Mouse (Mus musculus) lung, postnatal 36 days (tissue): ENCODE data around the gene Asap2.

ENCODE experiments used
- DNase-seq: peaks from one replicate; pipeline ENCODE4 v3.0.0; 2022; ENCODE audit warnings: mixed read lengths

Asap2 gene

DNA sequence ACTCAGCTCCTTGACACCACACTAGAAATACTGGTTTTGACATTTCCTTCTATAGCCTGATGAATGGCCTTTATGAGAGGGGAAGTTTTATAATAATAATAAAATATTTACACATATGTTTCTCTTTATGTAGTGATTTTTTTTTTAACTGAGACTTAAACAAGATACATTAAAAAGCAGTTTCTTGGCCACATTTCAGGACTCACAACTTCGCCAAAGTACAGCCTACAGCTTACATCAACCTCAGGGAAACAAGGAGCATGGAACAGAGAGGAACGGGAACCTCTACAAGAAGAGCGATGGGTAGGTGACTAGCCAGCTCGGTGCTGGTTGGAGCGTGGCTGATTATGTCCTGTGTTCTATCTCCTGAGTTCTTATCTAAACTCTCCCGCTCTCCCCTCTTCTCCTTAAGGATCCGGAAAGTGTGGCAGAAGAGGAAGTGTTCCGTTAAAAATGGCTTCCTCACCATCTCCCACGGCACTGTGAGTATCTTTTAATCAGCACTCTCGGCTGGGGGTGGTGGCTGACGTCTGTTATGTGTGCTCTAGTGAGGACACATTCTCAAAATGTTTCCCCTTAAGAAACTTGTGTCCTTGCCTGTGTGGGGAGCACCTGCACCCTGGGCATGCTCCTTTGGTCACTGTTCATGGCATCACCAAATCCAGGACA, 227.7 kb downstream of the Asap2 start:
- no peak for DNase-seq

DNA sequence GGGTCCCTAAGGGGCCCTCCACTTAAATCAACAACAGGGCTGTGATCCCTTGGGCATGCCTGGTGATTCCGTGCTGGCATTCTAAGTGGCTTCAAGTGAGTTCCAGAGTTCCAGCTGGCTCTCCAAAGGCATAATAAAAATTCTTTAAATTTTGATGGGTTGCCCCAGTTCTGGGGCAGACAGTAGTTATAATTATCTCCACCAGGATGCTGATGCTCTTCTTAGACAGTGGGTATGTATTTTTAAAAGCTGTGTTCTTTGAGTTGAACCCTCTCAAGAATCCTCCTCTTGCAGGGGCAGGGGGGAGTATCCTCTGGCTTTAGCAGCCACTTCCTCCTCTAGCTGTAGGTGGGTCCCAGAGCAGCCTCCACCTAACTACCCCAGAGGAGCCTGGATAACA, 230.3 kb downstream of the Asap2 start:
- DNase-seq: no peak

DNA sequence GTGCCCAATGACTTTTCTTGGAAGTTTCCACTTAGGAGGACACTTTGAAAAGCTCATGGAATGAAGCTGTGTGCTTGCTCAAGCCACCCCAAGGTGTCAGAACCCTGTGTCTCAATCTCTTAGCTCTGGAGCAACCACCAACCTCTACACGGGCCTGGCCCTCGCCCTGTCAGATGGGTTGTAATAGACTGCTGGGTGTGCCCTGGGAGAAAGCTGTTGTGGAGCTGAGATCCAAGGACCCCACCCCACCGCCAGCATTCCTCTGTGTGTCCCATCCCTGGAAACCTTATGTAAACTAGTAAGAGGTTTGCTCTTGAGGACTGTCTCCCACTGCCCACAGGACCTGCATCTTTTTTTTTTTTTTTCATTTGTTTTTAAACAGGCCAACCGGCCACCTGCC, 233.7 kb downstream of the Asap2 start:
- peak; percentile 22 for DNase-seq

DNA sequence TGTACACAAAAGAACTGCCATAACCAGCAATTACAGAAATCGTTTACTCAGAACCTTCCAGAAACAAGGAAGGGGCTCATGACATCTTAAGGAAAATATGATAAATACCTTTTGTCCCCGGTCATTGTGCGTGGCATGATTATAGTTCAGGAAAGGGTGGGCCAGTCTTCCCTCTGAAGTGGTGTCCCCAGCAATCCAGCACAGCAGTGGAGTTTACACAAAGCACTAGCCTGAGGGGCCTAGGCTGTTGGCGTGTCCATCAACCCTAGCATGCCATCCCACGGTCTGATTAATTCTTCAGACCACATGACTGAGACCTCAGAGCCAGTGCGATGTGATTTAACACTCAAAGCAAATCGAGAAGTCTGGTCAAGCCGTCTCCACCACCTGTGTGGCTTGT, 235.1 kb downstream of the Asap2 start:
- peak; percentile 64 for DNase-seq

DNA sequence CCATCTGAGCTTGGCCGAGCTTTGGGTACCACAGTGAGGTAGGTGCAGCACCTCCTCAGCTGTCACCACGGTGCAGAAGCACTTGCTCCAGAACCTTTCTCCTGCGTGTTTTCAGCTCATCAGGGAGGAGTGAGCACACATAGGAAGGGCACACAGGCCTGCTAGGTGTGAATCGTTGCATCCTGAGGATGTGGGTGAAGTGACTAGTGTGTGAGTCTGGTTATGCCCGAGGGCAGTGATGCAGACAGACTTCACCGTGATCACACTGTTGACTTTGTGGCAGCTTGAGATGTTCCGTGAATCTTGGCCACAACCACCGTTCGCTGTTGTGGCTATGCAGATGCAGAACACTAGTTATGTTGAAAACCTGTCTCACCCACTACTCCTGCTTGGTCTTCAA, 236.1 kb downstream of the Asap2 start:
- no peak for DNase-seq

DNA sequence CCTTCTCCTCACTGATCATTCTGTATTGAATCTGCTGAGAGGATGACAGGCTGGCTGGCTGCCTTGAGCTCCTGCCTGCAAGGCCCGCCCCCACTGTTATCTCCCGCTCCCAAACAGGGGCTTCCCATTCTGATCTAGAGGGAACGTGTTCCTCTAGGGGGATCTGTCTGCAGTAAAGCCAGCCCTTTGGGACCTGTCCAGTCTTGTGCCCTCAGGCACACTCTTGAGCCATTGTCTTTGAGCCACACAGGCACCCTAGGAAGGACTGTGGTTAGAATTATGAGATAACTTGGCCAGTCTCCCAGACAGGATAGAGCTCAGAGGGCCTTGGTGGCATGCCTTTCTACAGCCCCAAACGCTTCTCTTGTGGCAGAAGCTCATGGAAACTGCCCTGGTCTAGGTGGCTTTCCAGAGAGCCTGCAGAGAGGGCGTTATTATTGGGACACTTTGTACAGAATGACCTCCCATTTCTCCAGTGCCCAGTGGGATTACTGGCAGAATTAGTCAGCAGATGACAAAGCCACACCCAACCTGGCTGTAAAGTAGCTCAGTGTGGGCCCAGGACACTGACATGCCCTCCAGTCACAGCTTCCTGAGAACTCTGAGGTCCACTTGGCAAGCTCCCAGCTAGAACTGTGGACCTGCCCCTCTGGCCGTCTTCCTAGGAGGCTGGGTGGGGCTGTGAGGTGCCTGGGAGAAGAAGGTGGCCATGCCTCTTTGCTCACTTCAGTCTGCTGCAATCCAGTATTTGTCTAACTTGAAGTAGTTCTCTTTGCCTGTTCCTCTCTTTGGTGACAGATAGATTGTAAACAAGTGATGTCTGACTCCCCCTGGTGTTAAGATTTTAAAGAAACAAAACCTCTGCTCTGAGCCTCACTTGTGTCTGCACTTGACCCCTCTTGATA, 237.1 kb downstream of the Asap2 start:
- peak; percentile 94 for DNase-seq

DNA sequence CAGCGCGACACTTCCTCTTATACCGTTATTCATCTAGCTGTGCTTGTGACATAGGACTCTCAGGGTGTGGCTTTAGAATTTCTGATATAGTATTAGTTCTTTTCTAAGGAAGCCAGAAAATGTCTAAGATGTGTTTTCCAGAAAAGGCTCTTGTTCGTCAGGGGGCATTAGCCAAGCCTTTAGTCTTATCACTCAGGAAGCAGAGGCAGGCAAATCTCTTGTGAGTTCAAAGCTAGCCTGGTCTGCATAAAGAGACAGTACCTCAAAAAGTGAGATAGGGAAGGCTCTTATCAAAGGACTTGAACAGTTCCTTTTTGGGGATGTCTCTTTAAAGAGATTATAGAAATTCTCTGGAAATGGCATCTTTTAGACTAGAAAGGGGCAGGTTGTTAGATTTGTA, 238.4 kb downstream of the Asap2 start:
- DNase-seq: no peak

DNA sequence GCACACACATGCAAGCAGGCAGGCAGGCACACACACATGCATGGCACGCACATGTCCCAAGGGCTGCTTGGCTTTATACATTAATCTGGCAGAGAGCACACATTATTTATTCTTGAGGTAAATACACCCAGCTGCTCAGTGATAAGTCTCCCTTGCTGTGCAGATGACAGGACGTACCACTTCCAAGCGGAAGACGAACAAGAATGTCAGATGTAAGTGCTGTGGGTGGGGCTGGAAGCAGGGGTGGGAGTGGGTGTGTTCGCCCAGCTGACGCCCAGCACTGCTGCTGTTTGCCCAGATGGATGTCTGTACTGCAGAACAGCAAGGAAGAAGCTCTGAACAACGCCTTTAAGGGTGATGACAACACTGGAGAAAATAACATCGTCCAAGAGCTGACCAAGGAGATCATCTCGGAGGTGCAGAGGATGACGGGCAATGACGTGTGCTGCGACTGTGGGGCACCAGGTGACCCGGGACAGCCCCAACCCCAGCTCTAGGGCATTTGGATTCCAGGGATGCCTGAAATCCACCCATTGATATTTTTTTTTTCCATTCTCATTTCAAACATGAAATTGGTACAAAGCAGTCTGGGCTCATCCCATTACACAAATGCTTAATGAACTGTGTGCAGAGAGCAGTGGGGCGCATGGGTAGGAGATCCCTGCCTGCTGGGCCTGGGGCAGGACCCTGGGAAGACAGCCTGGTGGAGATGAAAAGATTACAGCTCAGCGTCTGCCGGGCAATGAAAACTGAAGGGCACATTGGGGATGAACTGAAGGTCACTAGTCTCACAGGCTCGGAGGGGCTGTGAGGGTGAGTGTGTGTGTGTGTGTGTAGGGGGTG, 239.0 kb downstream of the Asap2 start:
- DNase-seq: peak; percentile 67

DNA sequence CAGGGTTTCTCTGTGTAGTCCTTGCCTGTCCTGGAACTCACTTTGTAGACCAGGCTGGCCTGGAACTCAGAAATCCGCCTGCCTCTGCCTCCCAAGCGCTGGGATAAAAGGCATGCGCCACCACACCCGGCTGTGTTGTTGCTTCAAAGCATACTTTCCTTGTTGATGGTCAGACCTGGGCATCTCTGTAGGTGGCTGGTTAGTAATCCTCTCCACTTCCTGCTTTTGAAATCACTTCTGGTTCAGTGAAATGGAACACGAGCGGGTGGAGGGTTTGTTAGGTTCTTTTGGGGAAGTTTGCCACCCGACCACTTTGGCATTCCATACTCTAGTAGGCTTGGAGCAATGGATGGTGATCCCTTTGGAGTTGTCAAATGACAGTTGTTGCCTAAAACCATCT, 243.5 kb downstream of the Asap2 start:
- no peak for DNase-seq

DNA sequence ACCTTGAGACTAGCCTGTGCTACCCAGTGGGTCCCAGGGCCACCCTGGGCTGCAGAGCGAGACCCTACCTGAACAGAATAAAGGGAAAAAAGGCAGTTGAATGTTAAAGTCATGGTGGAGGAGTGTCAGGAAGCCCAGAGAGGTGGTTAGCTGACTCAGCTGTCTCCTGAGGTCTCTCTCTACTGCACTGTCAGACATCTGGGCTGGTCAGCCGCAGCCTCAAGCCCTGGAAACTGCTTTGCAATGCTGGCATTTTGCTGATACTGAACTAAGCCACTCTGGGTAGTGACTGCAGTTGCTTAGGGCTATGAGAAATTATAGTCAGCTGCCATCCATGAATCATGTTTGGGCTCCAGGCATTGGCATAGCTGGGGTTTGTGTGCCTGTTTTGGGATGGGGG, 244.3 kb downstream of the Asap2 start:
- DNase-seq: no peak

DNA sequence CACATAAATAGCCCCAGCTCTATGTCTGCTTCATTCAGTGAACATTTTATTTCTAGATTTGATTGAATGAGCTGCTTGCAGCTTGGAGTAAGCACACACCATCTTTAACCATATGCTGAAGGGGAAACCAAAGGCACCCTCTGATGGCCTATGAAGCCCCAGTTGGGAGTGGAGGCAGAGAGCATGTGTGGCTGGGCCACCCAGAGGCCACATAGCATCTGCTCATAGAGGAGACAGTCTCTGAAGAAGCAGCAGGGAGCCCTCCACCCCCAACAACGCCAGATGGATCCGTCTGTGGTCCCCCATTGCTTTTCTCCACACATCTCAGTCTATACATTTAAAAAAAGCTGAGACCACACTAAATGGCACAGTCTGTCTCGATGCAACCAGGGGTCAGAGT, 251.7 kb downstream of the Asap2 start:
- DNase-seq: no peak

DNA sequence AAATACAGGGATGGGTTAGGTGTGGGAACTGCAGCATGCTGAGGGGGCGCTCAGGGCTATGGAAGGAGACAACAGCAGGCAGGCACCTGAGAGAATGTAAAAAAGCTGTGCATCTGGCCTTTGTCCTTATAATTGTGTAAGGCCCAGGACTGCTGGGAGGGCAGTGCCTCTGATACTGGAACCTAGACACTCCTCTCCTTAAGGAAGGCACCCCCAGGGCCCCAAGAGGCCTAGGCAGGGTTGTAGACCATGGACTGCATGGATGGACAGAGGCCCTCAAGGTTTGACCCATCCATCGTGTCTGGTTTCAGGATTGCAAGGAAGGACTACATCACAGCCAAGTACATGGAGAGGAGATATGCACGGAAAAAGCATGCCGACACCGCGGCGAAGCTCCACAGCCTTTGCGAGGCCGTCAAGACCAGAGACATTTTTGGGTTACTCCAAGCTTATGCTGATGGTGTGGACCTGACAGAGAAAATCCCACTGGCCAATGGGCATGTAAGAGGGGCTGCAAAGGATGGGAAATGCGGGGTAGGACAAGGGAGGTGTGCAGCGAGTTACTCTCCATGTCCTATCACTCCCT, 254.2 kb downstream of the Asap2 start:
- DNase-seq: no peak

DNA sequence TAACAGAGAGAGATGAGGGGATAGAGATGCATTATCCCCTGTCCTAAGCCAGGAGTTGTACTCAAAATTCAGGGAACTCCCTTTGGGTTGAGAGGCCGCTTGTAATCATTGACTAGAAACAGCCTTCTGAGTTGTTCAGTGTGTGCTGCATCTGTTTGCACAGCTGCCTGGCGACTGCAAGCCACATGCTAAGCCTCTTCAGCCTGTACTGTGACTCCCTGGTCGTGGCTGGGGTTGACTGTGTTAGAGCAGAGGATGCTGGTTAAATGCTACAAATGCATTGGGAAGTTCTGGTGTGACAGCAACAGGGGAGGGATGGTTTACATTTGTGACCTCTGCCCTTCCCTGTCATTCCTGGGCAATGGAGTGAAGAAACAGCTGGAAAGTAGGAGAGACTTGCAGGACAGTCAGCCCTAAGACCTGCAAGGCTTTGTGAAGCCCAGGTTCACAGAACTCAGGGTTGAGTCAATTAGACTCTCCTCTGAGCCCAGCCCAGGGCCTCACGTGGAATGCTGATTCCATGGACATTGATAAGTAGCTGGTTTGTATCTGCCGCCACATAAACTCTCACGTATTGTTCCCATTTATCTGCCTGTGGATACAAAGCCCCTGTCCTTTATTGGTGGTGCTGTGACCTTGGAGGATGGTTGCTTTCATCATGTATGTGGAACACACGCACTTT, 257.6 kb downstream of the Asap2 start:
- no peak for DNase-seq

DNA sequence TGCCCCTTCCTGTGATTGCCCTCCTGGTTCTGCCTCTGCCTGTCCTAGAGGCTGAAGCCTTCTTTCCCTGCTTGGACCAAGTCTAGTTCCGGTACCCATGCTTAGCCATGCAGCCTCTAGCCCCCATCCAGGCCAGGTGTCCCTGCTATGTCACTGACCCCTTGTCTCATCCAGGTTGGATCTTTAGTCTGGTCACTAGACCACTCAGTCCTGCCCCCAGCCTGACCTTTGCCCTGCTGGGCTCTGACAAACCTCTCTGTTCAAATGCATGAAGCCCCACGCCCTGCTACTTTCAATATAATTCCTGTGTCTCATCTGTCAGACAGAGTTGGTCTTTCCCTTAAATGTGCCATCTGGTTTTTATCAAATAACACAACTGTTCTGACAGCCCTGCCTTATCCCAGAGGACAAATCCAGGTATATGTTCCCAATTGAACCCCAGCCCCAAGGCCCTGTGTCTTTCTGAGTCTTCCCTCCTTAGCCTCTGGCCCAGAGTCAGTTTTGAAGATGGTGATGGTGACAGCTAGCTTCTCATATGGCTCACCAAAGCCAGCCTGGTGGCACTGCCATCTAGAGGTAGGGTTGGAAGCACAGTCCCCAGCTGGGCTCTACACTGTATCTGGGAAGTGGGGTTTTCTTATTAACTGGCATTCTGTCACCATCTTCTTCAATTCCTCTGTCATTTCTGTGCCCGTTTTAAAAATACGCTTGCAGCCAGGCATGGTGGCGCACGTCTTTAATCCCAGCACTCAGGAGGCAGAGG, 270.4 kb downstream of the Asap2 start:
- DNase-seq: peak; percentile 27

DNA sequence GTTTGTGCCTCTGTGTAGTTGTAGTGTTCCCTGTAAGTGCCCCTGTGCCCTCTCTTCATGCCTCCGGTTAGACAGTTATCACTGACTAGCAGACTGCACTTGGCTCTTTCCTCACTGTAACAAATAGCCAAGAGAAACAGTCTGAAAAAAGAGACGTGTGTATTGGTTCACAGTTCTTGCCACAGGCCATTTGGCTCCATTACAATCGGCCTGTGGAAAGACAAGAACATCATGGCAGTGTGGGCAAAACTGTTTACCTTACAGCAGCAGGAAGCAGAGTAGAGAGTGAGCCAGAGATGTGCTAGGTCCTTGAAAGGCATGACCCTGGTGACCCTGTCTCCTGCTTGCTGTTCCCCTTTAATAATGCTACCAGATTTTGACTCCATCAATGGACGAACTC, 271.3 kb downstream of the Asap2 start:
- peak; percentile 21 for DNase-seq

DNA sequence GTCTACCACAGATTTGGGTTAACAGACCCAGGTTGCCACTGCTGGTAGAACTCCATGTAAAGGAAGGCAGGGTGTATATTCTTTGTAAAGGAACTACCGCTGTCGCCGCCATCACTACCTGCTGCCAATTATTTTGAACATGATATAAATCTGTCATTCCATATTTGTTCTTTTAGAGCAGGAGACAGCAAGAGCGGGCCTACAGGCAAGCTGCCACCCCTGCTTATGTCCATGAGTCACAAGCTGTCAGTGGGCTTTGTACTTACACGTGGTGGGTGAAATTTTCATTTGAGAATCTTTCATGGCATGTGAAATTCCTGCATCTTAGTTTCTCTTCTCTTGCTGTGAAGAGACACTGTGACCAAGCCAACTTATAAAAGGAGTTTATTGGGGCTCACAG, 273.0 kb downstream of the Asap2 start:
- no peak for DNase-seq

DNA sequence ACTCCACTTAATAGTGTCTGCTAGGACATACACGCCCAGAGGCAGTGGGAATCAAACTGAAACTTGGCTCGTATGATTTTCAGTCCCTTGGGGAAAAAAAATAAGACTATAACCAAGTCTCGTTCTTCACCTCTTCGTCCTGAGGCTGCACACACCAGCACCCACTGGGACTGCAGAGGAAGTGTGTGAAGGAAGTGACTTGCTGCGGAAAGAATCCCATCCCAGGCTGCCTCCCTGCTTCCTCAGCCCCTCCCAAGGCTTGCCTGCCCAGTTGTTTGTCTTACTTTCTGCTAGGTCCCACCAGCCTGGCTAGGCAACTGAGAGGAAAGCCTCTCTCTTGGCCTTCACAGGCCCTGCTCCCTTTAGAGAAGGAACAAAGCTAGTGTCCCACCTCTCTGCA, 274.0 kb downstream of the Asap2 start:
- DNase-seq: peak; percentile 81

DNA sequence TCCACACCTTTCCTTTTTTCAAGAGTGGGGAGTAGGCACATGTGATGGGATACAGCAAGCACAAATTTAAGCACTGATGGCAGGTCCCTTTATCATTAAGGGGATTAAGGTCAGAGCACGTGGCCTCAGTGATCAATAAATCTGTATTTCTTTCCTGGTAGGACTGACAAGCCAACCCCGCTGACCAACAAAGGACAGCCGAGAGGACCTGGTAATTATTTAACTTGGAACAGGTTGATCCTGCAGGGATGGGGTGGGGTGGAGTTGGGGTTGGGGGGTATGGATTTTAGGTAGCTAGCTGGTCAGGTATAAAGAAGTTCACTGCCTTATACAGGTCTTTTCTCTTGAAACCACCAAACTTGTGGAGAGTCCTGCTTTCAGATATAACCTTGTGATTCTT, 274.7 kb downstream of the Asap2 start:
- no peak for DNase-seq

DNA sequence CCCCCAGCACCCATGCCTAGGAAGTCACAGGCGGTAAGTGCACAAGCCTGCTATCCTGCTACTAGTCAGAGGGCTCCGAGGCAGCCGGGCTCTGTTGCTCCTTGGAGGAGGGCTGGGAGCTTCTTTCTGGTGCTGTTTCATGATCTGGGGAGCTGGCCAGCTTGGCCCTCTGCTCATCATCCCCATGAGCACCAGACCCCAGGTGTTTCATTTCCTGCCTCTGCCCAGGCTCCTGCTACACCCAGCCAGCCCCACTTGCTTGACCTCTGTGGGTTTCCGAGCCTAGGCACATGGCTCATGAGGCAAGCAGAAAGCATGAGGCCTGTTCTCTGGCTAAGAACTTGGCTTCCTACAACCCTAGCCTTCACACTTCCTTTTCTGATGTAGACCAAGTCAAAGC, 275.2 kb downstream of the Asap2 start:
- no peak for DNase-seq

DNA sequence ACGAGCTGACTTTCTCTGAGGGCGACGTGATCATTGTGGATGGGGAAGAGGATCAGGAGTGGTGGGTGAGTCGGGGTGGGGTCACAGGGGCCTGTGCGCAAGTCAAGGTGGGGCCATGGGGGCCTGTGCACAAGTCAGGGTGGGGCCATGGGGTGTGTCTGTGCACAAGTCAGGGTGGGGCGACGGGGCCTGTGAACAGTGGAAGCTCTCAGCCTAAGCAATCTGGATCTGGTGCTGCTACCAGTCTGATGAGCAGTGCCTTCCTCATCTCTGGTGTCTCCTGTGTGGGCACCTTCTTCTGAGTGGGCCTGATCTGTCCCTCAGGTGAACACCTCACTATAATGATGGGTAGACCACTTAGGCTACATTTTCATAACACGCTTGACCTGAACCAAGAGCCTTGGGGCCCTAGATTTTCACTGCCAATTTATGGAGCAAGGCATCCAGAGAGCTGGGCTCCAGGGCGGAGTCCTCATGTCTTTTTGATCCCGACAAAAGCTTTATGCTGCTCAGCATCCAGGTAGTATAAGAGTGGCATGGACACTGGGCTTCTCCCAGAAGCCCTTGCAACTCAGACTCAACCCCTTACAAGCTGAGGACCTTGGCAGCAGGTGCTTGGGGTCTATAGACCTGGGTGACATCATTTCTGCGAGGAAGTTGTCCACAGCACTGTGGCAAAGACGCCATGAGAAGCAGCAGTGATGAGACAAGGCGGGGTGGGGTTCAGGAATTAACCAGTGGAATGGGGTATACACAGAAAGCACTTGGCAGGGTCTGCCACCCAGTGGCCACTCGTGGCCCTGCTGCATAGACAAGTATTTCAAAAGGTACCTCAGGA, 275.9 kb downstream of the Asap2 start:
- DNase-seq: peak; percentile 86

DNA sequence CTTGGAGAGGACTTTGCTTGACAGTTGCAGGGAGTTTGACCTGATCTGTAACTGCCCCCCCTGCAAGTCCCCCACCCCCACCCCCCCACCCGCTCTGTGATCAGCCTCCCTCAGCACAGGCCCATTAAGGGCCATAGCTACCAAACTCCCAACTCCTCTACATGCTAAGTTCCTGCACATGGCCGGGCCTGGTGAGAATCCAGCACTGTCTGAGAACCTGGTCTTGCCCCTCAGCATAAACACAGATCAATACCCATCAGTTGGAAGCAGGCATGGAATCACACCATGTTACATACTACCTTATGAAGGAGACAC, 276.5 kb downstream of the Asap2 start:
- DNase-seq: no peak
